Mouse (Mus musculus) kidney, embryonic 16.5 days (tissue): ENCODE results near the gene Lyg2. TPM values are rescaled to one million over a fixed set of nuclear protein-coding genes. Genes with fewer than 3 reads are reported as not detected.

ENCODE experiments used
- ATAC-seq: fragments of 200-750 bp; cut with Nextera tagmentation; 2 replicates; pipeline ENCODE4 v1.8.0; 2017; ENCODE audit warnings: moderate TSS enrichment; ENCODE audit not compliant: low FRiP score, low TSS enrichment
- H3K27ac ChIP-seq: fragments of 300-500 bp; sonication (generic); 2 replicates; pipeline ENCODE4 v1.5.1; 2014; ENCODE audit warnings: low read length
- H3K27me3 ChIP-seq: fragments of 300-500 bp; sonication (generic); 2 replicates; pipeline ENCODE4 v1.6.1; 2014; ENCODE audit warnings: low read length, control low read depth, mixed read lengths; ENCODE audit not compliant: insufficient read depth
- H3K36me3 ChIP-seq: fragments of 300-500 bp; sonication (generic); 2 replicates; pipeline ENCODE4 v1.6.1; 2014; ENCODE audit warnings: low read length, control low read depth, mixed read lengths; ENCODE audit not compliant: insufficient read depth
- H3K4me1 ChIP-seq: fragments of 300-500 bp; sonication (generic); 2 replicates; pipeline ENCODE4 v1.6.1; 2014; ENCODE audit warnings: low read length, control low read depth, mixed read lengths; ENCODE audit not compliant: insufficient read depth
- H3K4me2 ChIP-seq: fragments of 300-500 bp; sonication (generic); replicated peaks from 2 replicates; pipeline ENCODE4 v1.6.1; 2014; ENCODE audit warnings: low read depth, low read length
- H3K4me3 ChIP-seq: fragments of 300-500 bp; sonication (generic); 2 replicates; pipeline ENCODE4 v1.5.1; 2014; ENCODE audit warnings: mild to moderate bottlenecking, low read length
- H3K9ac ChIP-seq: fragments of 300-500 bp; sonication (generic); replicated peaks from 2 replicates; pipeline ENCODE4 v1.6.1; 2014; ENCODE audit warnings: low read length
- H3K9me3 ChIP-seq: fragments of 300-500 bp; sonication (generic); 2 replicates; pipeline ENCODE4 v1.6.1; 2016; ENCODE audit warnings: low read length, control low read depth
- WGBS: fragments of 180-500 bp; shearing (Covaris S2); extraction: QIAGEN DNeasy Blood & Tissue Kit; methylation state at CpG from one replicate; pipeline ENCODE4 v1.1.7; 2014; 5-methylcytosine and 5-hydroxymethylcytosine counted together
- polyA plus RNA-seq: library from polyadenylated mRNA; unstranded; fragments of >200 nt; fragmentation: Nextera tagmentation; extraction: Ambion mirVana; gene quantifications from 2 replicates; pipeline ENCODE4 v1.2.1, GENCODE M21; 2015

Lyg2 gene
- not detected in 2 replicates for polyA plus RNA-seq

DNA sequence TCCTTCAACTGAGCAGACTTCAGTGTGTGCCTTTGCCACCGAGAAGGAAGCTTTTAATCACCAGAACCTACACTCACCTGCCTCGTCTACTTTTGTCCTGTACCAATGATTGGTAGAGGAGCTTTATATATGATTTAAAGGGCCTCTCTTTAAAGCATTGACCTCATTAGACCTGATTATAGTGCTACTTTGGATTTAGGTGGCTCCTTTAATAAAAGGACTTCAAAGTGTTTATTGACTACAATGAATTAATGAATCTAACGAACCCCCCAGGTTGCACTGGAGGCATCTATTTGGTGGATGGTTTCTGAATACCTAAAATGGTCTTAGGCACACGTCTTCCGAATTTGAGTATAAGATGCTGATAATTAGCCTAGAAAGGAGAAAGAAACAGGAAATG is at the start of gene Lyg2:
Gene Lyg2, minus strand, starts transcription at position 101 of the 400 bp plus-strand sequence.
- Histone ChIP-seq H3K36me3 (no peaks in the 10 kb centered on the region), H3K27me3 (0 out of 2 replicates have a peak, but pooled peaks cover 3% of the 10 kb centered on the region), H3K4me3 (no peak within 1 kb of the TSS), H3K27ac (no peak within 1 kb of the TSS), H3K4me1 (no peaks in the 10 kb centered on the region), H3K4me2 (no peak within 1 kb of the TSS), H3K9ac (no peak within 1 kb of the TSS), H3K9me3 (no peaks in the 10 kb centered on the region)
- WGBS: 74% methylated on average over 5 of the region's 5 CpGs
- ATAC-seq: no peak

- no peak overlapping the region for H3K9ac ChIP-seq
- no peaks in the 10 kb centered on the region for H3K27me3 ChIP-seq
- H3K4me1 ChIP-seq: no peaks in the 10 kb centered on the region
- H3K4me2 ChIP-seq: no peak overlapping the region
- 53% methylated on average over 10 of the region's 10 CpGs for WGBS
- ATAC-seq: no peak
- H3K36me3 ChIP-seq: no peaks in the 10 kb centered on the region
- no peaks in the 10 kb centered on the region for H3K9me3 ChIP-seq
- H3K27ac ChIP-seq: no peak overlapping the region
- no peak overlapping the region for H3K4me3 ChIP-seq
These were observed 49.3 kb upstream of the Lyg2 start for GRCm38 (mm10) chr1:37965571-37965970.

DNA sequence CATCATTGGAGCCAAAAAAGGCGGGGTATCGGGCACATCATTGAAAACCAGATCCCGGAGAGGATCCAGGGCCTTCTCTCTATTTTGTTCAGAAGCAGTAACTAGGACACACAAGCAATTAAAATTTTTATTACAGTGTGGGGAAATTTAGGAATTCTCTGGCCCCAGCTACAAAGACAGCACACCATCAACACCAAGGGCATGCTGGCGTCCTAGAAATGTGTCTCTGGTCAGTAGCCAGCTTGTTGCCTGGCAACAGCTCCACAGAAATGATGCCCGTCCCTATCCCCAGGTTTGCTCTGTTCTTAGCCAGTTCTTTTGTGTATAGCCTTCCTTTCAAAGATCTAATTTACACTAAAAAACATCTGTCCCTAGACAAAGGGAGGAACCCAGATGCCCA is 43.2 kb upstream of the Lyg2 start:
- no peak overlapping the region for H3K9ac ChIP-seq

GRCm38 (mm10) chr1:37958516-37958915 is 42.2 kb upstream of the Lyg2 start:
- Histone ChIP-seq H3K27ac (no peak overlapping the region), H3K4me3 (no peak overlapping the region), H3K36me3 (no peaks in the 10 kb centered on the region), H3K4me2 (no peak overlapping the region), H3K4me1 (no peaks in the 10 kb centered on the region), H3K9ac (no peak overlapping the region), H3K9me3 (no peaks in the 10 kb centered on the region), H3K27me3 (no peaks in the 10 kb centered on the region)
- WGBS: 67% methylated on average over 2 of the region's 2 CpGs
- ATAC-seq: no peak

More for the DNA sequence above, 43.2 kb upstream of the Lyg2 start:
- Histone ChIP-seq H3K36me3 (no peaks in the 10 kb centered on the region), H3K4me3 (no peak overlapping the region), H3K27me3 (no peaks in the 10 kb centered on the region), H3K4me1 (no peaks in the 10 kb centered on the region), H3K9me3 (no peaks in the 10 kb centered on the region), H3K27ac (no peak overlapping the region), H3K4me2 (no peak overlapping the region)
- WGBS: 75% methylated on average over 5 of the region's 5 CpGs
- no peak for ATAC-seq

DNA sequence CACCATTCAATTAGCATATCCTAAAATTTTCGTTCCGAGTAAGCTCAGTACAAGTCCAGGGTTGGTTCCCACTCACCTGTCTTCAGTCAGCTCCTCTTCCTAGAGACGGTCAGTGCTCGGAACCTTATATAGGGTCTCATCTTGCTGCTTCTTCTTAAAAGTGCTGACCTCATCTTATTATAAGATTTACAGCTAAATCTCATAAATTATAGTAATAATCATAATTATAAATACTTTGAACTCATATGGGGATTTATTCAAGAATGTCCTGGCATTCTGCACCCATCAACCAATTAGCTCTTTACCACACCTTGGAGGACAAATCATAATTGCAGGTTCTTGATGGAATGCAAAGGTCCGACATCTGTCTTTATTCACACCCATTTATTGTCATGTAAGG is 41.4 kb upstream of the Lyg2 start, which contains the start of gene Lyg1:
Gene Lyg1, minus strand, starts transcription at position 101 of the 400 bp plus-strand sequence.
- Histone ChIP-seq H3K4me3 (no peak within 1 kb of the TSS), H3K9ac (no peak within 1 kb of the TSS), H3K4me2 (no peak within 1 kb of the TSS), H3K27me3 (no peaks in the 10 kb centered on the region), H3K4me1 (no peaks in the 10 kb centered on the region), H3K36me3 (no peaks in the 10 kb centered on the region), H3K27ac (no peak within 1 kb of the TSS; the same call in 1 of the 2 replicates), H3K9me3 (no peaks in the 10 kb centered on the region)
- no peak for ATAC-seq
- WGBS: 86% methylated on average over 5 of the region's 5 CpGs

GRCm38 (mm10) chr1:37956690-37957431 is 40.6 kb upstream of the Lyg2 start:
- Histone ChIP-seq H3K4me1 (no peaks in the 10 kb centered on the region), H3K9me3 (no peaks in the 10 kb centered on the region), H3K36me3 (no peaks in the 10 kb centered on the region), H3K27ac (no peak overlapping the region; the same call in 1 of the 2 replicates), H3K4me3 (no peak overlapping the region), H3K27me3 (no peaks in the 10 kb centered on the region), H3K4me2 (no peak overlapping the region), H3K9ac (no peak overlapping the region)
- 24% methylated on average over 3 of the region's 3 CpGs for WGBS
- ATAC-seq: no peak

GRCm38 (mm10) chr1:37955251-37955650 is 39.0 kb upstream of the Lyg2 start:
- Histone ChIP-seq H3K4me3 (no peak overlapping the region), H3K4me1 (no peaks in the 10 kb centered on the region), H3K27me3 (no peaks in the 10 kb centered on the region), H3K4me2 (no peak overlapping the region), H3K9me3 (no peaks in the 10 kb centered on the region), H3K36me3 (no peaks in the 10 kb centered on the region), H3K9ac (no peak overlapping the region), H3K27ac (no peak overlapping the region)
- 86% methylated on average over 2 of the region's 2 CpGs for WGBS
- no peak for ATAC-seq

- H3K9me3 ChIP-seq: no peaks in the 10 kb centered on the region
- no peak overlapping the region for H3K4me2 ChIP-seq
- H3K36me3 ChIP-seq: no peaks in the 10 kb centered on the region
- H3K9ac ChIP-seq: no peak overlapping the region
- H3K27ac ChIP-seq: no peak overlapping the region
- H3K4me1 ChIP-seq: no peaks in the 10 kb centered on the region
- no peak overlapping the region for H3K4me3 ChIP-seq
- no peak for ATAC-seq
- 81% methylated on average over 7 of the region's 7 CpGs for WGBS
- no peaks in the 10 kb centered on the region for H3K27me3 ChIP-seq
These were observed 38.5 kb upstream of the Lyg2 start for GRCm38 (mm10) chr1:37954786-37955185.

DNA sequence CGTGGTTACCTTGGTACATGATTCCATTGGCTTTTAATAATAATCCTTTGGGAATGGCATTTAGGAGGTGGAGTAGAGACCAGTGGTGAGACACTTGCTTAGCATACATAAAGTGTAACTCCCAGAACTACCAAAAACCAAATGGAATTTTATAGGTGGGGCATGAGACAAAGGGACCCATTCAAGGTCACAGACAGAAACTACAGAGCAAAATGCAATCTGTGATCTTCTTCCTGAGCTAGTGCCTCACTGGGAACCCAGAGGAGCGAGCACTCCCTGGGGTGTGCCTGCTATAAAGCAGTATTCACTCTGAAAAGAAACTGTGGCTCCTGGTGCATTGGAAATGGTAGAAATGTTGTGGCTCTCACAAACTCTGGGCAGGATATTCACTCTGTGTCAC is 32.6 kb upstream of the Lyg2 start:
- no peak overlapping the region for H3K4me2 ChIP-seq
- H3K9ac ChIP-seq: no peak overlapping the region
- no peaks in the 10 kb centered on the region for H3K4me1 ChIP-seq
- no peaks in the 10 kb centered on the region for H3K36me3 ChIP-seq
- H3K27ac ChIP-seq: no peak overlapping the region
- no peak overlapping the region for H3K4me3 ChIP-seq
- no peaks in the 10 kb centered on the region for H3K27me3 ChIP-seq
- ATAC-seq: no peak
- no peaks in the 10 kb centered on the region for H3K9me3 ChIP-seq
- WGBS: 74% methylated on average over 2 of the region's 2 CpGs

- H3K9ac ChIP-seq: no peak overlapping the region
- no peaks in the 10 kb centered on the region for H3K9me3 ChIP-seq
- H3K27me3 ChIP-seq: no peaks in the 10 kb centered on the region
- H3K4me1 ChIP-seq: no peaks in the 10 kb centered on the region
- WGBS: 19% methylated on average over 3 of the region's 3 CpGs
- no peak overlapping the region for H3K27ac ChIP-seq
- no peak for ATAC-seq
- H3K36me3 ChIP-seq: no peaks in the 10 kb centered on the region
- no peak overlapping the region for H3K4me3 ChIP-seq
- no peak overlapping the region for H3K4me2 ChIP-seq
These were observed 15.5 kb upstream of the Lyg2 start for GRCm38 (mm10) chr1:37931806-37932205.
